Comparison of ENCODE assay signal across 8 mouse cellular contexts in genomic region chr3:50381861-50382693, GRCm38 (mm10).
DNase-seq lines count a peak whose midpoint lies in the region; ATAC-seq and TF ChIP-seq lines count a peak whose summit lies in the region.

No protein-coding gene starts in this region.

- H3K4me3 ChIP-seq in testis, adult 2 months (ENCODE audit: control insufficient read depth, low read depth, low read length), result peak overlapping the region; percentile 58
- peak overlapping the region; percentile 51 for H3K4me3 ChIP-seq in heart, embryonic 13.5 days
- peak overlapping the region; percentile 21 for H3K4me3 ChIP-seq in midbrain, embryonic 11.5 days (ENCODE audit: low read depth, low read length)

- no peak for DNase-seq in testis, postnatal 10 days (ENCODE audit: low spot score)
- DNase-seq in kidney, postnatal 4 days, result peak; percentile 12 to 47
- DNase-seq in midbrain, embryonic 11.5 days (ENCODE audit: low spot score, missing footprints), result peak; percentile 91
- DNase-seq in frontal cortex, postnatal 14 days (ENCODE audit: low spot score in 2 of 2), result no peak
- DNase-seq in cerebellum, postnatal 36 days, result no peak
- DNase-seq in adipocyte (ENCODE audit: low spot score), result no peak

- peaks cover 4% of the 10 kb centered on the region for H3K4me1 ChIP-seq in testis, adult 2 months (ENCODE audit: control insufficient read depth, insufficient read depth, low read length)
- peaks cover 9% of the 10 kb centered on the region for H3K4me1 ChIP-seq in heart, embryonic 13.5 days
- H3K4me1 ChIP-seq in midbrain, embryonic 11.5 days (ENCODE audit: control insufficient read depth, insufficient read depth, low read length), result peaks cover 8% of the 10 kb centered on the region

- TF ChIP-seq POLR2A in testis, adult 2 months (IDR thresholded peaks at IDR 0.05; ENCODE audit: control insufficient read depth, low read depth, low read length), result no peak

- 26% methylated on average over 22 of the region's 22 CpGs for WGBS in heart, embryonic 13.5 days
- WGBS in midbrain, embryonic 11.5 days, result 36% methylated on average over 22 of the region's 22 CpGs

- TF ChIP-seq CTCF in testis, adult 2 months (IDR thresholded peaks at IDR 0.05; ENCODE audit: control insufficient read depth, insufficient read depth, insufficient replicate concordance, low read depth, low read length), result no peak

- H3K9ac ChIP-seq in heart, embryonic 13.5 days, result peak overlapping the region; percentile 74
- no peak overlapping the region for H3K9ac ChIP-seq in midbrain, embryonic 11.5 days (ENCODE audit: low read length)

- H3K4me2 ChIP-seq in heart, embryonic 13.5 days, result peak overlapping the region; percentile 70
- H3K4me2 ChIP-seq in midbrain, embryonic 11.5 days, result peak overlapping the region; percentile 36

- H3K27ac ChIP-seq in testis, adult 2 months (ENCODE audit: control insufficient read depth, insufficient read depth, low read depth, low read length), result no peak overlapping the region
- H3K27ac ChIP-seq in heart, embryonic 13.5 days (replicated peaks), result peak overlapping the region; percentile 33; the same call in 1 of the 2 replicates
- no peak overlapping the region for H3K27ac ChIP-seq in midbrain, embryonic 11.5 days (ENCODE audit: low read depth, low read length)

- ATAC-seq in heart, embryonic 13.5 days (ENCODE audit: extremely low read depth, insufficient number of reproducible peaks, low FRiP score, low TSS enrichment), result no peak
- no peak for ATAC-seq in midbrain, embryonic 11.5 days (ENCODE audit: low FRiP score)

- H3K27me3 ChIP-seq in testis, adult 2 months (ENCODE audit: control insufficient read depth, insufficient read depth, low read length), result no peaks in the 10 kb centered on the region
- H3K27me3 ChIP-seq in heart, embryonic 13.5 days (replicated peaks), result no peaks in the 10 kb centered on the region
- H3K27me3 ChIP-seq in midbrain, embryonic 11.5 days (ENCODE audit: control insufficient read depth, insufficient read depth, low read length), result no peaks in the 10 kb centered on the region

- no peaks in the 10 kb centered on the region for H3K36me3 ChIP-seq in testis, adult 2 months (ENCODE audit: control insufficient read depth, insufficient read depth, low read length)
- H3K36me3 ChIP-seq in heart, embryonic 13.5 days, result no peaks in the 10 kb centered on the region
- H3K36me3 ChIP-seq in midbrain, embryonic 11.5 days (ENCODE audit: control insufficient read depth, insufficient read depth, low read length), result no peaks in the 10 kb centered on the region

- no peaks in the 10 kb centered on the region for H3K9me3 ChIP-seq in heart, embryonic 13.5 days
- H3K9me3 ChIP-seq in midbrain, embryonic 11.5 days (ENCODE audit: control insufficient read depth, low read length), result no peaks in the 10 kb centered on the region; the same call in 1 of the 2 replicates

Comparison
In these comparisons a context has a peak if more than half of its experiments do, and no peak if none do; other contexts are left out.
1. DNase-seq: peak in kidney, postnatal 4 days (2 of 2) and midbrain, embryonic 11.5 days (single experiment); none in testis, postnatal 10 days (single experiment), frontal cortex, postnatal 14 days (0 of 2), cerebellum, postnatal 36 days (0 of 2) and adipocyte (single experiment).
2. Peak in every context shown above with its lines, with median percentiles within 50 percentile points of each other: H3K4me3 ChIP-seq.